Mouse (Mus musculus): ENCODE measurements around the gene S100a14.

S100a14 gene

GRCm38 (mm10) chr3:90526580-90526979 is at the start of gene S100a14:
Gene S100a14, plus strand, starts transcription at chr3:90526856.
- in situ Hi-C loops (cut with MboI; ENCODE audit: low sequenced_read_pairs) = no loop called here

GRCm38 (mm10) chr3:90486998-90487397 is 39.7 kb upstream of the S100a14 start:
- in situ Hi-C loops (cut with MboI; ENCODE audit: low sequenced_read_pairs) = no loop called here

GRCm38 (mm10) chr3:90488576-90488975 is 38.1 kb upstream of the S100a14 start:
- in situ Hi-C loops (cut with MboI; ENCODE audit: low sequenced_read_pairs) = no loop called here

GRCm38 (mm10) chr3:90490696-90491256 is 35.9 kb upstream of the S100a14 start, which contains the start of gene Snapin:
Gene Snapin, minus strand, starts transcription at chr3:90491033.
- in situ Hi-C loops (cut with MboI; ENCODE audit: low sequenced_read_pairs) = no loop called here

- in situ Hi-C loops (cut with MboI; ENCODE audit: low sequenced_read_pairs) = no loop called here
Observed at GRCm38 (mm10) chr3:90491350-90491749, 35.3 kb upstream of the S100a14 start.

- in situ Hi-C loops (cut with MboI; ENCODE audit: low sequenced_read_pairs) = no loop called here
Observed at GRCm38 (mm10) chr3:90493831-90494540, 32.7 kb upstream of the S100a14 start.

- in situ Hi-C loops (cut with MboI; ENCODE audit: low sequenced_read_pairs) = no loop called here
Observed at GRCm38 (mm10) chr3:90495850-90496525, 30.7 kb upstream of the S100a14 start.

- in situ Hi-C loops (cut with MboI; ENCODE audit: low sequenced_read_pairs) = no loop called here
Observed at GRCm38 (mm10) chr3:90497597-90497996, 29.1 kb upstream of the S100a14 start.

- in situ Hi-C loops (cut with MboI; ENCODE audit: low sequenced_read_pairs) = no loop called here
Observed at GRCm38 (mm10) chr3:90503444-90503843, 23.2 kb upstream of the S100a14 start.

GRCm38 (mm10) chr3:90505216-90505615 is 21.4 kb upstream of the S100a14 start:
- in situ Hi-C loops (cut with MboI; ENCODE audit: low sequenced_read_pairs) = no loop called here

- in situ Hi-C loops (cut with MboI; ENCODE audit: low sequenced_read_pairs) = no loop called here
Observed at GRCm38 (mm10) chr3:90506362-90506761, 20.3 kb upstream of the S100a14 start.

- in situ Hi-C loops (cut with MboI; ENCODE audit: low sequenced_read_pairs) = no loop called here
Observed at GRCm38 (mm10) chr3:90508287-90508949, 18.2 kb upstream of the S100a14 start.

GRCm38 (mm10) chr3:90508950-90509746 is 17.5 kb upstream of the S100a14 start, which contains the start of gene Chtop:
Gene Chtop, minus strand, starts transcription at chr3:90509498.
- in situ Hi-C loops (cut with MboI; ENCODE audit: low sequenced_read_pairs) = no loop called here

- in situ Hi-C loops (cut with MboI; ENCODE audit: low sequenced_read_pairs) = no loop called here
Observed at GRCm38 (mm10) chr3:90509747-90510123, 16.9 kb upstream of the S100a14 start.

GRCm38 (mm10) chr3:90512276-90512675 is 14.4 kb upstream of the S100a14 start:
- in situ Hi-C loops (cut with MboI; ENCODE audit: low sequenced_read_pairs) = no loop called here

GRCm38 (mm10) chr3:90512948-90513642 is 13.6 kb upstream of the S100a14 start:
- in situ Hi-C loops (cut with MboI; ENCODE audit: low sequenced_read_pairs) = no loop called here

- in situ Hi-C loops (cut with MboI; ENCODE audit: low sequenced_read_pairs) = no loop called here
Observed at GRCm38 (mm10) chr3:90513796-90514590, 12.7 kb upstream of the S100a14 start, which contains the start of the genes S100a1 and S100a13. Gene S100a1, minus strand, starts transcription at chr3:90514392. Gene S100a13, plus strand, starts transcription at chr3:90514435.

- in situ Hi-C loops (cut with MboI; ENCODE audit: low sequenced_read_pairs) = no loop called here
Observed at GRCm38 (mm10) chr3:90514691-90515090, 12.0 kb upstream of the S100a14 start.

- in situ Hi-C loops (cut with MboI; ENCODE audit: low sequenced_read_pairs) = no loop called here
Observed at GRCm38 (mm10) chr3:90515242-90515641, 11.4 kb upstream of the S100a14 start.

Measured in CH12F3 (cell line).